Mouse (Mus musculus) midbrain, embryonic 15.5 days (tissue): ENCODE measurements around the gene Zfp710. TPM values are rescaled to one million over a fixed set of nuclear protein-coding genes. Genes with fewer than 3 reads are reported as not detected.

Source experiments
- ATAC-seq: fragments of 200-750 bp; cut with Nextera tagmentation; replicated peaks from 2 replicates; pipeline ENCODE4 v1.8.0; 2017; ENCODE audit warnings: moderate TSS enrichment
- H3K27ac ChIP-seq: fragments of 300-500 bp; sonication (generic); 2 replicates; pipeline ENCODE4 v1.5.1; 2015; ENCODE audit warnings: mild to moderate bottlenecking, inconsistent platforms
- H3K27me3 ChIP-seq: fragments of 300-500 bp; sonication (generic); replicated peaks from 2 replicates; pipeline ENCODE4 v1.6.1; 2015; ENCODE audit warnings: inconsistent platforms
- H3K36me3 ChIP-seq: fragments of 300-500 bp; sonication (generic); replicated peaks from 2 replicates; pipeline ENCODE4 v1.6.1; 2015; ENCODE audit warnings: inconsistent platforms
- H3K4me1 ChIP-seq: fragments of 300-500 bp; sonication (generic); 2 replicates; pipeline ENCODE4 v1.6.1; 2015; ENCODE audit warnings: inconsistent platforms
- H3K4me2 ChIP-seq: fragments of 300-500 bp; sonication (generic); 2 replicates; pipeline ENCODE4 v1.6.1; 2015; ENCODE audit warnings: inconsistent platforms, mild to moderate bottlenecking, moderate library complexity
- H3K4me3 ChIP-seq: fragments of 300-500 bp; sonication (generic); 2 replicates; pipeline ENCODE4 v1.5.1; 2015; ENCODE audit warnings: mild to moderate bottlenecking, inconsistent platforms
- H3K9ac ChIP-seq: fragments of 300-500 bp; sonication (generic); 2 replicates; pipeline ENCODE4 v1.6.1; 2015; ENCODE audit warnings: mild to moderate bottlenecking, inconsistent platforms
- H3K9me3 ChIP-seq: fragments of 300-500 bp; sonication (generic); 2 replicates; pipeline ENCODE4 v1.6.1; 2016; ENCODE audit warnings: inconsistent platforms
- whole genome bisulfite sequencing: fragments of 180-500 bp; shearing (Covaris S2); methylation state at CpG from one replicate; pipeline ENCODE4 v1.1.7; 2015; ENCODE audit warnings: mixed read lengths; 5-methylcytosine and 5-hydroxymethylcytosine counted together
- polyA plus RNA-seq: library from polyadenylated mRNA; unstranded; fragments of >200 nt; fragmentation: Nextera tagmentation; extraction: Ambion mirVana; gene quantifications from 2 replicates; pipeline ENCODE4 v1.2.1, GENCODE M21; 2015

Zfp710 gene
- polyA plus RNA-seq, 1 experiment from 2014 or later, result 18.0 TPM

DNA sequence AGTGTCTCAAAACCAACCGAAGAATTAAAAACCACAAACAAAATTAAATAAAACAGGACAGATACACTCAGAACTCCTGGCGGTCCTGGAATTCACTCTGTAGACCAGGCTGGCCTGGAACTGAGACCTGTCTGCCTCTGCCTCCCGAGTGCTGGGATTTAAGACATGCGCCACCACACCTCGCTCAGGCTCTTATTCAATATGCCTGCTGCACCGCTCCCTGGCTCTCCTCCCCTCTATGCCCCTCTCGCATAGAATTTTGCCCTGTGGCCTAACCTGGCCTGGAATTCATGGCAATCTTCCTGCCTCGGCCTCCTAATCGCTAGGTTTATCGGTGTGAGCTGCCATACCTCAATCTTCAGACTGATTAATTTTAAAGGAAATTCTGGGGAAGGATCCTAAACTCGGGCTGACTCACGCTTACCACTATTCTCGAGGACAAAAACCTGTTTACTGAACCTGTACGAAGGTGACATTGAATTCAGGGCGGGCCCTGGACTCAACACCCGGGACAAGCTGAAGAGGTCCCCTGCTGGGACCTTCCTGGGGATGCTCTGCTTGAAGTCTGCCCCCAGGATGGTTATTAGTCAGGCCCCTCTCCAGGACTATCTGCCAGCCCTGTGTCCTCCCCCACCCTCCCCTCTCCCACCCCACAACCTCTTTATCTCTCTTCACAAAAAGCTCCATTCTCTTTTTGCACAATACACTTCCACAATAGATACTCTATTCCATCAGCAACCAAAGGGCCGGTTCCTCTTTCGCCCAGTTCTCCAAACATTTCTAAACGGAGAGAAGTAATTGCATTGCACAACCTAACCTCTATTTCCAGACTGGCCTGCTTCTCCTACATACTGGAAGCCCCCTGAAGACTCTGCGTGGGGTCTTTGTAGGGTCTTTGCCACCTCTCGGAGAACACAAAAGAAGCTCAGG is 9.5 kb upstream of the Zfp710 start:
- no peaks in the 10 kb centered on the region for H3K9me3 ChIP-seq
- WGBS, result 68% methylated on average over 21 of the region's 21 CpGs
- no peak overlapping the region for H3K27ac ChIP-seq

DNA sequence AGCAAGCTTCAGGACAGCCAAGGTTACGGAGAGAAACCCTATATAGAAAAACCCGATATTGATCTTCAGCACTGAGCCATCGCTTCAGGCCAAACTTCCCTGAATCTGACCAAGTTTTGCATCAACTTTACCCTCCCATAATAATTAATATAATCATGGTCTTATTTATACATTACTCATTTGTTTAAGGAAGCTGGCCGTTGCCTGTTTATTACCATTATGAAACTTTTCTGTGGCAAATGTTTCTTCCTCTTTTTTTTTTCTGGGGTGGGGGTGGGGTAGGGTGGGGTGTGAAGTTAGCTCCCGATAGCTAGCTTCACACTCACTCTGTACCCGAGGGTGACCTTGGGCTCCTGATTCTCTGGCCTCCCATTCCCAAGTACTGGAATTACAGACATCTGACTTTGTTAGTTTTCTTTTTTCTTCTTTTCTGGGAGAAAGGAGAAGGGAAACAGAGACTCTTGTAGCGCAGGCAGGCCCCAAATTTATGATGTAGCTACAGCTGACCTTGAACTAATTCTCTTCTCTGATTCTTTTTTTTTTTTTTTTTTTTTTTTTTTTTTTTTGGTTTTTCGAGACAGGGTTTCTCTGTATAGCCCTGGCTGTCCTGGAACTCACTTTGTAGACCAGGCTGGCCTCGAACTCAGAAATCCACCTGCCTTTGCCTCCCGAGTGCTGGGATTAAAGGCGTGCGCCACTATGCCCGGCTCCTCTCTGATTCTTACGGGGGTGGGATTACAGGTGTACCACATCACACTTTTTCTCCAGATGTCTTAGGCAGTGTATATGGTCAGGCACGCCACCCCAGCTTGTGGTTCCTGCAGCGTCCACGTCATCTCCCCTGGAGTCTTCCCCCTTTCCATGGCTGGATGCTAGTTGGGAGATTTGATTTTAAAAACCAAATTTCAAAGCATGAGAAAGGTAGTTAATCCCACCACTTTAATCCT is 5.8 kb upstream of the Zfp710 start:
- 91% methylated on average over 16 of the region's 17 CpGs for WGBS

More for the DNA sequence above, 9.5 kb upstream of the Zfp710 start:
- H3K36me3 ChIP-seq, result no peaks in the 10 kb centered on the region
- ATAC-seq, result no peak
- H3K4me2 ChIP-seq, result no peak overlapping the region
- no peak overlapping the region for H3K4me3 ChIP-seq
- no peaks in the 10 kb centered on the region for H3K27me3 ChIP-seq
- no peak overlapping the region for H3K9ac ChIP-seq
- no peaks in the 10 kb centered on the region for H3K4me1 ChIP-seq

DNA sequence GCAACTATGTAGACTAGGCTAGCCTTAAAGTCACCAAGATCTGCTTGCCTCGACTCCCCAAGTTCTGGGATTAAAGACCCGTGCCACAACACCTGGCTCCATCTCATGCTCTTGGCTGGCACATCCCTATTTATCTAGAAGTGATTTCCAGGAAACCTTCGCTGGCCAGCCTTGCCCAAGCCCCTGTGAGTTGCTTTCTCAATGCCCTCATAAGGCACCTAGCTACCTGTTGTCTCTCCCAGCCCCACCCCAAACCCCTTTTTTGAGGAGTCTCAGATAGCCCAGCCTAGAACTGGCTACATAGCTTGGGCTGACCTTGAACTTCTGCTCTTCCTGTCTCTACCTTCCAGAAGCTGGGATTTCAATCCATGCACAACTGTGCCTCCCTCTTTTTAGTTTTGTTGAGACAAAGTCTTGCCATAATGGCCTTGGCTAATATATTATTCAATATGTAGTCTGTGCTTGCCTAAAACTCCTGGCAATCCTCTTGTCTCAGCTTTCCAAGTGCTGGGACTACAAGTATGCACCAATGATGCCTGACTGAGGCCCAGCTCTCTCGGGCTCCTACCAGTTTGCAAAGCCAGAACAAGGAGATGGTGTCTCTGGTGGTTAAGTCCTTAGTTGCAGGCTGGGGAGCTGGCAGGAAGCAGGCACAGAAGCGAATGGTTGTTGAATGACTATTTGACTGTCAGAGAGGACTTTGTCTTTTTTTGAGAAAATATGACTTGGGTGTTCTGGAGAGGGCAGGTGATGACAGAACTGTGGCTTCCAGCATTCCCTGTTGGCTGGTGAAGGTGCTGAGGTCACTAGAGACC is 786 bp upstream of the Zfp710 start:
- Histone ChIP-seq H3K27me3 (no peaks in the 10 kb centered on the region), H3K4me3 (no peak overlapping the region), H3K4me1 (peaks cover 32% of the 10 kb centered on the region), H3K36me3 (no peaks in the 10 kb centered on the region), H3K9ac (no peak overlapping the region), H3K9me3 (no peaks in the 10 kb centered on the region), H3K27ac (peak overlapping the region; percentile 88), H3K4me2 (peak overlapping the region; percentile 93)
- ATAC-seq, result no peak
- 62% methylated on average over 5 of the region's 5 CpGs for WGBS

More for the DNA sequence above, 5.8 kb upstream of the Zfp710 start:
- Histone ChIP-seq H3K36me3 (no peaks in the 10 kb centered on the region), H3K27ac (no peak overlapping the region), H3K9ac (no peak overlapping the region), H3K4me1 (no peaks in the 10 kb centered on the region), H3K4me2 (no peak overlapping the region), H3K4me3 (no peak overlapping the region), H3K9me3 (no peaks in the 10 kb centered on the region), H3K27me3 (no peaks in the 10 kb centered on the region)
- no peak for ATAC-seq

DNA sequence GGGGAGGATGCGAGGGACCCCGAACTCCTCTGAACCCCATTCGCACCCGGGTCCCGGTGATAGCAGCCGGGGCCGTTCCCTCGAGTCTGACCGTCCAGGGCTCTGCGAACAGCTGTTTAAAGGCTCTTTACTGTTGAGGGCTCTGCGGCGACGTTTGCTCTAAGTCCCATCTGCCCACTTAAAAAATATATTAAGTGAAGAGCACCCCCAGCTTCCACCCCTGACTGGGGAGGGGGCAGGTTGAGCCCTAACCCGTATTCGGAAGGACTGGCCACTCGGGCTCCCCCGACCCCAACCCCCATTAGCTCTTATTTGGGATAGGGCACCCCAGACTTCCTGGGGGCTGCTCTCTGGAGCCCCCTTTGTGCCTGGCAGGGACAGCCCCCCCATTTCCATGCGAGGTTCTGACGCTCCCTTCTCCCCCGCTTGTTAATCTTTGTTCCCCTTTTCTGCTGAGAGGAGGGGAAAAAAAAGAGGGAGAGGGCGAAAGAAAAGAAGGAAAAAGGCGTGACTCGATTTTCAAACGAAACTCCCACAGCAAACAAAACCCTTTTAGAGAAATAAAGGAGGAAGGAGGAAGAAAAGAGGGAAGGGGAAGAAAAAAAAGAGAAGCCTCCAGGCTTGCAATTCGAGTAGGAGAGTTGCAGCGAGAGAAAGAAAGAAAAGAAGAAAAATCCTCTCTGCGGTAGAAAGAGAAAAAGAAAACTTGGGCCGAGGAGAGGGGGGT is 940 bp downstream of the Zfp710 start:
- Histone ChIP-seq H3K27ac (peak overlapping the region; percentile 88), H3K4me3 (peak overlapping the region; percentile 87), H3K9me3 (no peaks in the 10 kb centered on the region), H3K36me3 (no peaks in the 10 kb centered on the region), H3K4me2 (peak overlapping the region; percentile 93), H3K4me1 (peaks cover 38% of the 10 kb centered on the region), H3K27me3 (no peaks in the 10 kb centered on the region), H3K9ac (peak overlapping the region; percentile 68)
- WGBS, result 0% methylated on average over 28 of the region's 28 CpGs
- ATAC-seq, result peak; percentile 12; the same call in 1 of the 2 replicates

DNA sequence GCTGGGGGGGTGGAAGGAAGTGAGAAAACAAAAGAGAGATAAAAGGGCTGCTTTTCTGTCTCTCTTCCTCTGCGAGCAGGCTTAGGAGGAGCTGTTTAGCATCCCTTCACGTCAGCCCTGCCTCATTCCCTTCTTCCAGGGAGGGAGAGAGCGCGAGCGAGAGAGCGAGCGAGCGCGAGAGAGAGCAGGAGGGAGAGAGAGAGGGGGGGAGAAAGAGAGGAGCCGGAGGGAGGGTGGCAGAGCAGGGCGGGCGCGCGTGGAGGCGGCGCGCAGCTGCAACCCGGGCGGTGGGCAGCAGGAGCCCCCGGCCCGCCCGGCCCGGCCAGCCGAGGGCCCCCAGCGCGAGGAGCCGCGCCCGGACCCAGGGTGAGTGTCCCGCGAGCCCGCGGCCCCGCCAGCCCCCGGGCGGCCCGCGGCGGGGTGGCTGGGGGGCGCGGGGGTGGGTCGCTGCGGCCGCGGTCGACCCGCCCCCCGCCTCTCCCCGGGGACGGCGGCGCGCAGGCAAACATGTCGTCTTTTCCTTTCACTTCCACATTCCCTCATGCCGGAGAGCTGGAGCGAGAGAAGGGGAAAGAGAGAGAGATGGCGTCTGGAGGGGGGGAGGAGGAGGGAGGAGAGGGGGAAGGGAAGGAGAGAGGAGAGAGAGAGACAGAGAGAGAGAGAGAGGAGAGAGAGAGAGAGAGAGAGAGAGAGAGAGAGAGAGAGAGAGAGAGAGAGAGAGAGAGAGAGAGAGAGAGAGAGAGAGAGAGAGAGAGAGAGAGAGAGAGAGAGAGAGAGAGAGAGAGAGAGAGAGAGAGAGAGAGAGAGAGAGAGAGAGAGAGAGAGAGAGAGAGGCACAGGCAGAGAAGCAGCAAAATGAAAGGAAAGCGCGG is 1.7 kb downstream of the Zfp710 start:
- H3K36me3 ChIP-seq, result no peaks in the 10 kb centered on the region
- WGBS, result 0% methylated on average over 36 of the region's 59 CpGs
- no peaks in the 10 kb centered on the region for H3K9me3 ChIP-seq
- peak overlapping the region; percentile 95 for H3K4me2 ChIP-seq
- ATAC-seq, result peak; percentile 56
- peak overlapping the region; percentile 68 for H3K9ac ChIP-seq
- H3K4me3 ChIP-seq, result peak overlapping the region; percentile 87
- peaks cover 38% of the 10 kb centered on the region for H3K4me1 ChIP-seq
- no peaks in the 10 kb centered on the region for H3K27me3 ChIP-seq
- peak overlapping the region; percentile 88 for H3K27ac ChIP-seq

DNA sequence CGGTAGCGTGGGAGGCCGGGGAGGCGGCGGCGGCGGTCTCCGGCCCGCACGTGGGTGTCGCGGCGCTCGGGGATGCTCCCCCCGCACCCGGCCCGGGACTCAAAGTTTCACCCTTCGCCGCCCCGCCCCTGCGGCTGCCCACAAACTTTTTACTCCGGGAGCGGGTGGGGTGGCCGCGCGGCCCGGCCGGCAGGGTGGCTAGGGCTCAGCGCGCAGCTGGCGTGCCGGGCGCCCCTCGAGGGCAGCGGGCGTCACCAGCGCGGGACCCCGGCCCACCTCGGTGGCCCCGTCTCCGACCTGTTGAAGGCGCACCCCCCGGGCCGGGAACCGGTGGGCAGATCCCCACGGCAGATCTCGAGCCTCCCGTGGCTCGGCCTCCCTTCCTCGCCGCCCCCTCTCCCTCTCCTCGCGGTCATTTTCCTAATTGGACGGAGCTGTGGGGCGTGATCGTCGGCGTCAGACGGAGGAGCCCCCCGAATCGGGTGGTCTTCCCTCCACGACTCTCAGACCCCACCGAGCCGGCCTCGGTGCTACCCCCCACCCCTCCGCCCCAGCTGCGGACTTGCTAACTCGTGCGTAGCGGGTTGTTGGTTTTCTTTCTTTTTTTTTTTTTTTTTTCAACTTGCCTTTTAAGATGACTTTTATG is 2.5 kb downstream of the Zfp710 start:
- peak overlapping the region; percentile 87 for H3K4me3 ChIP-seq
- H3K36me3 ChIP-seq, result no peaks in the 10 kb centered on the region
- H3K4me1 ChIP-seq, result peaks cover 44% of the 10 kb centered on the region
- H3K9ac ChIP-seq, result peak overlapping the region; percentile 68
- ATAC-seq, result 0 out of 2 replicates have a peak, but pooled peaks have one; percentile 15
- peak overlapping the region; percentile 70 for H3K27ac ChIP-seq
- H3K9me3 ChIP-seq, result no peaks in the 10 kb centered on the region
- H3K27me3 ChIP-seq, result no peaks in the 10 kb centered on the region
- H3K4me2 ChIP-seq, result peak overlapping the region; percentile 95
- 1% methylated on average over 68 of the region's 71 CpGs for WGBS

DNA sequence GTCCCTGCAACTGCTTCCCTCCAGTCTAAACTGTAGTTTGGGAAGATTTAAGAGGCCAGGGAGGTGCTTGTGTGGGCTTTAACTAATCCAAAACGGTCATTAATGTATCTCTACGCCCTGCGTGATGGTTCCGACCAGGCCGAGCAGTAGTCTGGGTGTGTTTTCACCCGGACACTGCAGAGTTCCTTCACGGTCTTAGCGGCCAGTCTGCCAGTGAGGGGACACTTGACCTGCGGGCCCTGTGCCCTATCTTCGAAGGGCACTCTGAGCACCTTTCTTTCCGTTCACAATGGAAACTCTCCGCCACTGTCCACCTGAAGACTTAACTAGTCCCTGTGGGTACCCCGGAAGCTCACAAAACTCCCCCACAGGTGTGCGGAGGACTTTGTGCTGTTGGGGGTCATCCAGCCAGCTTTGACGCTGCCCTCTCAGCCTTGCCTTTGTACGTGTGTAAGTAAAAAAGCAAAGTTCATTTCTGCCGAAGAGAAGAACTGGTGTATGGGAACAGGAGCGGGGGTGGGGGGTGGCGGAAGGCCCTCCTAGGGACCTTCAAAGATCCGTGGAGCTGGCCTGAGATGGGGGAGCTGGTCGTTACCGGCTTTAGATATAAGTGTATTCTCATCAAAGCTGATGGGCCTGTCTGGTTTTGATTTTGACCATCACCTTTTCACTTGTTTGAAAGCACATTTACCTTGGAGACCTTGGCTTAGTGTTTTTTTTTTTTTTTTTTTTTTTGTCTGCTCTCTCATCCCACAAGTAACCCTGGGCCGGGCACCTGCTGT is 3.2 kb downstream of the Zfp710 start:
- peaks cover 44% of the 10 kb centered on the region for H3K4me1 ChIP-seq
- ATAC-seq, result no peak
- H3K9ac ChIP-seq, result peak overlapping the region; percentile 68
- H3K9me3 ChIP-seq, result no peaks in the 10 kb centered on the region
- peak overlapping the region; percentile 95 for H3K4me2 ChIP-seq
- H3K4me3 ChIP-seq, result peak overlapping the region; percentile 87
- no peaks in the 10 kb centered on the region for H3K27me3 ChIP-seq
- WGBS, result 2% methylated on average over 23 of the region's 23 CpGs
- H3K36me3 ChIP-seq, result no peaks in the 10 kb centered on the region
- peak overlapping the region; percentile 70 for H3K27ac ChIP-seq

DNA sequence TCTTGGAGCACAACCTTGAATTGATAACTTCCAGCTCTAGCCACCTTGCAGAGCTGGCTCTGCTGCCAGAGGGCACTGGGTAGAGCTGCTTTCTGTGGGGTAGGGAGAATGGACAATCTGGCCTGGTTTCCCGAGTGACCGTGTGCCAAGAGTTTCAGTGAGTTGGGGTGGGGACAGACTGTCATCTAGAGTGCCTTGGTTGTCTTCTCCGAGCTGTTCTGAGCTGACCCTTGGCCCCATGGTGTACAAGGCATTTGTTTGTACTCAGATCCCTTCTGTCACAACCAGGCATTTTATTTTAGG is 3.8 kb downstream of the Zfp710 start:
- Histone ChIP-seq H3K9me3 (no peaks in the 10 kb centered on the region), H3K9ac (no peak overlapping the region), H3K27me3 (no peaks in the 10 kb centered on the region), H3K4me2 (peak overlapping the region; percentile 95), H3K27ac (no peak overlapping the region), H3K4me1 (peaks cover 44% of the 10 kb centered on the region), H3K4me3 (peak overlapping the region; percentile 87), H3K36me3 (no peaks in the 10 kb centered on the region)
- no peak for ATAC-seq
- WGBS, result 15% methylated on average over 3 of the region's 3 CpGs

DNA sequence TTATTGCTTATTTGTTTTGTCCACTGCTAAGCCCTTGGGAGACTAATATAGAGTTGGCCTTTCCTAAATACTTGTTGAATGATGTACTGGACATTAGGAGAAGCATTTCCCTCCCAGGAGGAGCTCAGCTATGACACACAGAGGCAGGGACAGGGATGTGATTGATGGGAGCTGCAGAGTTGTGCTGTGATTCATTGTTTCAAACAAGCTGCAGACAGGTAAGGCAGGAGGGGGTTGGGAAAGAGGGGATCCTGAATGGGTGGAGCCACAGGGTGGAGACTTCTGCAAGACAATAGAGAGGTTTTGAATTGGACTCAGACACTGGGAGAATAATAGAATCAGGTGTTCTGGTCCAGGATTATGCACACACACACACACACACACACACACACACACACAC is 5.4 kb downstream of the Zfp710 start:
- Histone ChIP-seq H3K36me3 (no peaks in the 10 kb centered on the region), H3K4me2 (no peak overlapping the region), H3K4me1 (peaks cover 43% of the 10 kb centered on the region), H3K9me3 (no peaks in the 10 kb centered on the region), H3K4me3 (no peak overlapping the region), H3K27me3 (no peaks in the 10 kb centered on the region), H3K27ac (no peak overlapping the region), H3K9ac (no peak overlapping the region)
- no peak for ATAC-seq

DNA sequence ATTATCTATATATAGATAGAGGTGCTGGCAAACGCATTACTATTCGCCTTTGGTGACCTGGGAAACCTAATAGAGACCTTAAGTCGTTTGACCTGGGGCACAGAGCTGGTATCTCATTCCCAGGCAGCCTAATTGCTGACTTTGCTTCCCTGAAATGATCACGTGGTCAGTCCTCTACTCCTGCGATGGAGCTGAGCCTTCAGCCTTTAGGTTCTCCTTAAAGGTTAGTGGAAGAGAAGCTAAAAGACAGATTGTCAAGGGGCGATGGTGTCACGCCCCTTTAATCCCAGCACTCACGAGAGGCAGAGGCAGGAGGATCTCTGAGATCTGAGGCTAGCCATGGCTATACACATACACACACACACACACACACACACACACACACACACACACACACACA is 5.9 kb downstream of the Zfp710 start:
- H3K9ac ChIP-seq, result no peak overlapping the region
- ATAC-seq, result no peak
- peaks cover 40% of the 10 kb centered on the region for H3K4me1 ChIP-seq
- WGBS, result 93% methylated on average over 8 of the region's 8 CpGs
- no peaks in the 10 kb centered on the region for H3K36me3 ChIP-seq
- H3K4me2 ChIP-seq, result no peak overlapping the region
- H3K27ac ChIP-seq, result no peak overlapping the region
- no peaks in the 10 kb centered on the region for H3K9me3 ChIP-seq
- H3K4me3 ChIP-seq, result no peak overlapping the region
- H3K27me3 ChIP-seq, result no peaks in the 10 kb centered on the region
